Mouse (Mus musculus) testis, adult 2 months (tissue): ENCODE results near the gene Rfx2.
A peak's percentile ranks its signal among the peaks of the same experiment; 100 is the strongest.

Source experiments
- CTCF ChIP-seq: fragments of 200-500 bp; IDR thresholded peaks from 2 replicates; pipeline ENCODE4 v1.5.1; 2012; ENCODE audit warnings: low read depth, mild to moderate bottlenecking, inconsistent platforms, low read length, moderate library complexity; ENCODE audit not compliant: control insufficient read depth, insufficient read depth, insufficient replicate concordance
- POLR2A ChIP-seq: fragments of 200-500 bp; IDR thresholded peaks from 2 replicates; pipeline ENCODE4 v1.6.1; 2012; ENCODE audit warnings: low read depth, mild to moderate bottlenecking, inconsistent platforms, low read length, moderate library complexity; ENCODE audit not compliant: control insufficient read depth

- TF ChIP-seq CTCF (peak; percentile 54; the same call in 1 of the 2 replicates), POLR2A (no peak)
Measured at GRCm38 (mm10) chr17:56758132-56758531, 72.7 kb downstream of the Rfx2 start.
